Mouse (Mus musculus) layer of hippocampus, postnatal 14 days (tissue): ENCODE results near the gene Blcap. TPM values are rescaled to one million over a fixed set of nuclear protein-coding genes. Genes with fewer than 3 reads are reported as not detected.
A peak's percentile ranks its signal among the peaks of the same experiment; 100 is the strongest.

ENCODE experiments used
- DNase-seq, 2 experiments: peaks; one replicate each; pipeline ENCODE4 v3.0.0; 2021 to 2022; ENCODE audit warnings: low spot score in 2 of 2, mixed read lengths in 1 of 2
- total RNA-seq, 2 experiments: library from RNA; stranded (reverse); gene quantifications; 2 replicates each; pipeline ENCODE4 v1.2.3; 2021

Blcap gene
- total RNA-seq, 2 experiments from 2014 or later = 129 to 130 TPM

GRCm38 (mm10) chr2:157560302-157560701, 10.8 kb downstream of the Blcap start:
- no peak for DNase-seq

GRCm38 (mm10) chr2:157559858-157560257, 11.2 kb downstream of the Blcap start, which contains the start of gene Nnat:
TSS of gene Nnat (plus strand) at chr2:157560078.
- peak; percentile 76 to 82 for DNase-seq

GRCm38 (mm10) chr2:157559440-157559839, 11.6 kb downstream of the Blcap start:
- DNase-seq = no peak

- DNase-seq = no peak
Measured at GRCm38 (mm10) chr2:157558520-157558919, 12.6 kb downstream of the Blcap start.

GRCm38 (mm10) chr2:157558051-157558450, 13.0 kb downstream of the Blcap start:
- DNase-seq = no peak

GRCm38 (mm10) chr2:157556074-157556698, 14.9 kb downstream of the Blcap start:
- DNase-seq = no peak

GRCm38 (mm10) chr2:157552158-157552886, 18.8 kb downstream of the Blcap start:
- no peak for DNase-seq

- no peak for DNase-seq
Measured at GRCm38 (mm10) chr2:157550292-157550691, 20.8 kb downstream of the Blcap start.

- no peak for DNase-seq
Measured at GRCm38 (mm10) chr2:157546686-157547085, 24.4 kb downstream of the Blcap start.

GRCm38 (mm10) chr2:157544333-157544888, 26.7 kb downstream of the Blcap start:
- DNase-seq = no peak

GRCm38 (mm10) chr2:157542415-157542814, 28.7 kb downstream of the Blcap start:
- no peak for DNase-seq

- DNase-seq = no peak
Measured at GRCm38 (mm10) chr2:157541631-157542030, 29.4 kb downstream of the Blcap start.

- no peak for DNase-seq
Measured at GRCm38 (mm10) chr2:157540953-157541569, 30.0 kb downstream of the Blcap start.

- no peak for DNase-seq
Measured at GRCm38 (mm10) chr2:157540073-157540952, 30.8 kb downstream of the Blcap start.

GRCm38 (mm10) chr2:157537118-157537517, 34.0 kb downstream of the Blcap start:
- DNase-seq = no peak

GRCm38 (mm10) chr2:157536476-157537081, 34.5 kb downstream of the Blcap start:
- DNase-seq = no peak

GRCm38 (mm10) chr2:157534163-157534562, 36.9 kb downstream of the Blcap start:
- DNase-seq = no peak

- DNase-seq = no peak
Measured at GRCm38 (mm10) chr2:157531681-157532426, 39.2 kb downstream of the Blcap start.

GRCm38 (mm10) chr2:157530056-157530955, 40.8 kb downstream of the Blcap start:
- peak in 1 of 2 experiments; percentile 49 for DNase-seq
